Mouse (Mus musculus): ENCODE measurements around the gene Olfr1446.

Olfr1446 gene

DNA sequence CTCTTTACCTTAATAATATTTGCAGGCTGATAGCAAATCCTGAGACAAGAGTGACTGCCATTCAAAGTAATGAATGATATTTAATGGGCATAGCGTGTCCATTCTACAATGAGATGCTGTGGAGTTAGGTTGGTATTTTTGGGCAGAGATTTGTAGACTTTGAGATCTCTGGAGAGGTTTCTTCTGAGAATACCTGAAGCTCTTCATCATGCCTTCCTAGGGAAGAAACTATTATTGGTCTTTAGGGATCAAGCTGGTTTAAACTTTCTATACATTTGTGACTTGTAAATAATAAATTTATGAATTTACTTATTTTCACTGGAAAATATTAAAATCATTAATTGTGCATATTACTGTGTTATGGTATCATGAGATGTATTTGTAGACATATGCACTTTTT is at the start of gene Olfr1446:
Gene Olfr1446 (minus strand): TSS at position 101 of the 400 bp plus-strand sequence.
- no peak for DNase-seq (ENCODE audit: low spot score)

DNA sequence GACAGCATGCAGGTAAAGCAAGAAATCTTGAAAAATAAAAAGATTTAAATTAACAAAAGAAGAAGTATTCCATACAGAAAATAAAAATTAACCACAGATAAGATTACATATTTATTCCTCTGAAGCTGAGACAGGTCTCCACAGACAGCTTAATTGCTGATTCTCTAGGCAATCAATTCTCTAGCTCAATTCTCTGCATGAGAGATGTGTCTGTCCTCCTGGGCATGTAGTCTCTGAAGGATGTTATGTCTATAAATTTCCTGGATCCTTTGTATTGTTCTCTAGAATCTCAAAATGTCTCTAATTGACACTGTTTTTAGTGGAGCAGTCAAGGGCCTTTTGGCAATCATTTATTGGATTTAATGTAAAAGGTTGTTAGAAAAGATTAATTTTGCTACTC is 37.2 kb upstream of the Olfr1446 start, which contains the start of gene Olfr1449:
Gene Olfr1449 (plus strand): TSS at position 301 of the 400 bp plus-strand sequence.
- no peak for DNase-seq (ENCODE audit: low spot score)

DNA sequence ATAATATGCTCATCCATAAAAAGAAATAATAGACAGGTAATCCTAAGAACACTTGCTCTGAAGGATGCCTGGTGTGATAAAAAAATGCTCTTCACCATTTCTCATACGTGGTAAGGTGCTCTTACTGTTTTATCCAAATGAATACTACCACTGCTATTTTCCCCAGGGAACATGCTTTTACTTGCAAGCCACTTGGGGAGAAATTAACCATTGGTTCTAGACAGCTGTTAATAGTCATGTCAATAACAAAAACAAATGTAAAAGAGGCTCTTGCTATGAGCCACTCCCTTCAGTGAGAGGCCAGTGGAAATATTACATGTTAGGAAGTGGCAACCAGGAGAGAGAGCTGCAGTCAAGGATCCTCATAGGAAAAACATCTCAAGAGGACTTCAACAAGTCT is 31.0 kb upstream of the Olfr1446 start, which contains the start of gene Olfr1448:
Gene Olfr1448 (minus strand): TSS at position 101 of the 400 bp plus-strand sequence.
- DNase-seq (ENCODE audit: low spot score): no peak

DNA sequence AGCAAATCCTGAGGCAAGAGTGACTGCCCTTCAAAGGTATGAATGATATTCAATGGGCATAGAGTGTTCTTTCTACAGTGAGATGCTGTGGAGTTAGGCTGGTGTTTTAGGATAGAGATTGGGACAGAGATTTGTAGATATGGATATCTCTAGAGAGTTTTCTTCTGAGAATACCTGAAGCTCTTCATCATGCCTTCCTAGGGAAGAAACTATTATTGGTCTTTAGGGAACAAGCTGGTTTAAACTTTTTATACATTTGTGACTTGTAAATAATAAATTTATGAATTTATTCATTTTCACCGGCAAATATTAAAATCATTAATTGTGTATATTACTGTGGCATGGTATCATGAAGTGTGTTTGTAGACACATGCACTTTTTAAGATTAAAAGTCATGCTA is 10.3 kb upstream of the Olfr1446 start, which contains the start of gene Olfr1447:
Gene Olfr1447 (minus strand): TSS at position 101 of the 400 bp plus-strand sequence.
- DNase-seq (ENCODE audit: low spot score): no peak

DNA sequence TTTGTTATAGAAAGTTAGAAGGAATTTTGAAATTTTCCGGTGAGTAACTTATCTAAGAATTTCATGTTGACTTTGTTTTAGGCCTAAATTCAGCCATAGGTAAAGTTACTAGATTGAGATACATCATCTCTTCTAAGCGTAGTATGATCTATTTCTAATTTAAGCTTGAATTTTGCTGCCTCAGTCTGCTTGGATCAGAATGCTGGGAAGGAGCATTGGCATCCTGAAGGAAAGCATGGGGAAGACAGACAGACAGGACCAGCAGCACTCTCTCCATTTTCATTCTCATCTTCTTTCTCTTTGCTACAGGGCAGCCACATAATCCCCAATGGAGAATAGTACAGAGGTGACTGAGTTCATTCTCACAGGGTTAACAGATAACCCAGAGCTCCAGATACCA is 9.8 kb downstream of the Olfr1446 start, which contains the start of gene Olfr1445:
Gene Olfr1445 (plus strand): TSS at position 301 of the 400 bp plus-strand sequence.
- no peak for DNase-seq (ENCODE audit: low spot score)

DNA sequence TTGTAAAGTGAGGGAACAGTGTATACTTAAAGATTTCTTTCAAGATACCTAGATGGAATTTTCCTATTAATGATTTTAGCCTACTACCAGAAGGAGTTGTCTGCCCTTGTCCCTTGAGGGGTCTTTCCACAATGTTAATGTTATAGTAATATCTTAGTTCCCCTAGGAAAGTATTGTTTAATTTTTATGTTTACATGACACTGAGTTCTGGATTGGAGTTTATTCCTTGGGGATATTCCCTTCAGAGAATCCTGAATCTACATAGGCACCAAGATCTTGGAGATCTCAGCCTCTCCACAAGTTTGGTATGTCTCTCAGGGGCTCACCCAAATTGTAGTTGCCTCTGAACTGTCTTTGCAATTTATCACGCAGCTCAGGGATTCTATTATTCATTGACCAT is 36.3 kb downstream of the Olfr1446 start, which contains the start of gene Olfr1444:
Gene Olfr1444 (plus strand): TSS at position 301 of the 400 bp plus-strand sequence.
- DNase-seq (ENCODE audit: low spot score): no peak

DNA sequence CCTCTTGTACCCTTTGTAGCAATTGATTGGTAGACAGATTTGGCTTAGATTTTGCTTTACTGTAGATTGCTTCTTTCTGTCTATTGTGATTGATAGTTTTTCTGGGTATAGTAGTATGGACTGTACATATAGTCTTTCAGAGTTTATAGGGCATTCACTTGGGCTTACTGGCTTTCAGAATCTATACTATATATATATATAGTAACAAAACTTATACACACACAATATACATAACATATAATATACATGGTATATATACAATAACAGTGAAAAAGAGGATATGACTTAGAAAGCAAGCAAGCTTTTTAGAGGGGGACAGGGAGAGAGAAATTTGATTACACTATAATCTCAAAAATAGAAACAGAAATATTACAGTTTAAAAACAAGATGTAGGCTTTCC is 46.9 kb downstream of the Olfr1446 start, which contains the start of gene Gm5244:
Gene Gm5244 (plus strand): TSS at position 301 of the 400 bp plus-strand sequence.
- DNase-seq (ENCODE audit: low spot score): no peak

DNA sequence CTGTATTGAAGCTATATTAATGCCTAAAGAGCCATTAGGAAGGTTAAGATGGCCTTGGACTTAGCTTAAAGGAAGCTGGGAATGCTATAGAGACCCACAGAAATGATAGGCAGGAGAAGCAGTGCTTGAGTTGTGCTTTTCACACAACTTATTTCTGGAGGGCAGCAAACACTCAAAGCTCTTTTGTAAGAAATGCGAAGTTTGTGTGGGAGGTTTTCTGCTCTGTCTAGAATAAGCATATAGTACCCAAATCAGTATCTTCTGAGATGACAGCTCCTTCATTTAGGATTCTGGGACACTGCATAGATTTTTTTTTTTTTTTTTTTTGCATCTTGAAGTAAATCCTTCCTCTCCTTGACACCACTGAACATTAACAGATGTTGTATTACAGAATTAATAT is 54.8 kb downstream of the Olfr1446 start:
- DNase-seq (ENCODE audit: low spot score): no peak
